In genomic region chr7:77445352-77446051, GRCm38 (mm10) we compare ENCODE assay signal across 16 mouse cellular contexts.
DNase-seq lines count a peak whose midpoint lies in the region; ATAC-seq and TF ChIP-seq lines count a peak whose summit lies in the region.
"Had no signal": no experiment of that assay in that cellular context is flagged by ENCODE, and none has a peak within 500 bp of the region (broad histone marks: within the 10 kb centered on the region; RNA-seq: fewer than 3 reads in every experiment).

No protein-coding gene starts in this region.

- H3K27me3 ChIP-seq in embryonic facial prominence, embryonic 11.5 days (ENCODE audit: control insufficient read depth, insufficient read depth, low read length), result no peaks in the 10 kb centered on the region
- no peaks in the 10 kb centered on the region for H3K27me3 ChIP-seq in embryonic facial prominence, embryonic 10.5 days (replicated peaks; ENCODE audit: low read depth, poor library complexity, severe bottlenecking)
- H3K27me3 ChIP-seq in forebrain, embryonic 15.5 days, result no peaks in the 10 kb centered on the region
- no peaks in the 10 kb centered on the region for H3K27me3 ChIP-seq in hindbrain, postnatal 0 days (ENCODE audit: insufficient read depth, low read length)
- H3K27me3 ChIP-seq in neural tube, embryonic 14.5 days (ENCODE audit: control insufficient read depth, insufficient read depth, low read length), result no peaks in the 10 kb centered on the region
- H3K27me3 ChIP-seq in liver, postnatal 0 days (ENCODE audit: insufficient read depth, low read length), result no peaks in the 10 kb centered on the region
- H3K27me3 ChIP-seq: limb, embryonic 15.5 days; lung, embryonic 15.5 days had no signal

- 59% methylated on average over 11 of the region's 11 CpGs for WGBS in embryonic facial prominence, embryonic 11.5 days
- WGBS in embryonic facial prominence, embryonic 10.5 days, result 65% methylated on average over 11 of the region's 11 CpGs
- WGBS in forebrain, embryonic 15.5 days, result 42% methylated on average over 11 of the region's 11 CpGs
- WGBS in hindbrain, postnatal 0 days, result 27% methylated on average over 11 of the region's 11 CpGs
- 23% methylated on average over 11 of the region's 11 CpGs for WGBS in neural tube, embryonic 14.5 days
- 62% methylated on average over 11 of the region's 11 CpGs for WGBS in liver, postnatal 0 days (ENCODE audit: insufficient replicate concordance)

- no peak overlapping the region for H3K4me2 ChIP-seq in embryonic facial prominence, embryonic 11.5 days (ENCODE audit: low read depth, low read length)
- peak overlapping the region; percentile 14; the same call in 1 of the 2 replicates for H3K4me2 ChIP-seq in forebrain, embryonic 15.5 days (replicated peaks)
- peak overlapping the region; percentile 30 for H3K4me2 ChIP-seq in hindbrain, postnatal 0 days (ENCODE audit: low read depth, low read length)
- H3K4me2 ChIP-seq in neural tube, embryonic 14.5 days (ENCODE audit: low read depth, low read length), result peak overlapping the region; percentile 33
- H3K4me2 ChIP-seq in liver, postnatal 0 days (ENCODE audit: low read depth, low read length), result no peak overlapping the region
- H3K4me2 ChIP-seq: limb, embryonic 15.5 days; lung, embryonic 15.5 days had no signal

- no peak overlapping the region for H3K27ac ChIP-seq in embryonic facial prominence, embryonic 11.5 days (replicated peaks; ENCODE audit: low read depth, low read length)
- H3K27ac ChIP-seq in embryonic facial prominence, embryonic 10.5 days (replicated peaks), result no peak overlapping the region
- no peak overlapping the region for H3K27ac ChIP-seq in forebrain, embryonic 15.5 days (replicated peaks)
- H3K27ac ChIP-seq in hindbrain, postnatal 0 days, result no peak overlapping the region
- peak overlapping the region; percentile 34; the same call in 1 of the 2 replicates for H3K27ac ChIP-seq in neural tube, embryonic 14.5 days (ENCODE audit: low read depth, low read length)
- no peak overlapping the region for H3K27ac ChIP-seq in liver, postnatal 0 days (ENCODE audit: low read depth)
- H3K27ac ChIP-seq: left cerebral cortex, adult 2 months; limb, embryonic 15.5 days; lung, embryonic 15.5 days had no signal

- no peaks in the 10 kb centered on the region for H3K4me1 ChIP-seq in embryonic facial prominence, embryonic 11.5 days (ENCODE audit: control insufficient read depth, insufficient read depth, low read length)
- peaks cover 8% of the 10 kb centered on the region; the same call in 1 of the 2 replicates for H3K4me1 ChIP-seq in embryonic facial prominence, embryonic 10.5 days
- H3K4me1 ChIP-seq in forebrain, embryonic 15.5 days, result no peaks in the 10 kb centered on the region; the same call in 1 of the 2 replicates
- no peaks in the 10 kb centered on the region; the same call in 1 of the 2 replicates for H3K4me1 ChIP-seq in hindbrain, postnatal 0 days (ENCODE audit: insufficient read depth, low read length)
- H3K4me1 ChIP-seq in neural tube, embryonic 14.5 days (ENCODE audit: control insufficient read depth, insufficient read depth, low read length), result peaks cover 5% of the 10 kb centered on the region; the same call in 1 of the 2 replicates
- no peaks in the 10 kb centered on the region for H3K4me1 ChIP-seq in liver, postnatal 0 days (ENCODE audit: insufficient read depth)
- H3K4me1 ChIP-seq: limb, embryonic 15.5 days; lung, embryonic 15.5 days had no signal

- H3K9me3 ChIP-seq in embryonic facial prominence, embryonic 11.5 days (replicated peaks; ENCODE audit: control insufficient read depth, low read length), result no peaks in the 10 kb centered on the region
- no peaks in the 10 kb centered on the region for H3K9me3 ChIP-seq in embryonic facial prominence, embryonic 10.5 days
- no peaks in the 10 kb centered on the region for H3K9me3 ChIP-seq in forebrain, embryonic 15.5 days
- H3K9me3 ChIP-seq in hindbrain, postnatal 0 days (ENCODE audit: low read length), result no peaks in the 10 kb centered on the region
- no peaks in the 10 kb centered on the region for H3K9me3 ChIP-seq in neural tube, embryonic 14.5 days (ENCODE audit: control insufficient read depth, low read length)
- no peaks in the 10 kb centered on the region for H3K9me3 ChIP-seq in liver, postnatal 0 days (ENCODE audit: low read length)
- H3K9me3 ChIP-seq: limb, embryonic 15.5 days; lung, embryonic 15.5 days had no signal

- no peak for TF ChIP-seq CTCF in hindbrain, postnatal 0 days (IDR thresholded peaks at IDR 0.05; ENCODE audit: low read depth)
- no peak for TF ChIP-seq CTCF in liver, postnatal 0 days (IDR thresholded peaks at IDR 0.05; ENCODE audit: low read depth)

- no peak overlapping the region for H3K9ac ChIP-seq in embryonic facial prominence, embryonic 11.5 days (replicated peaks; ENCODE audit: low read length)
- H3K9ac ChIP-seq in forebrain, embryonic 15.5 days (replicated peaks), result no peak overlapping the region
- H3K9ac ChIP-seq in hindbrain, postnatal 0 days (replicated peaks; ENCODE audit: low read length), result no peak overlapping the region
- H3K9ac ChIP-seq in neural tube, embryonic 14.5 days (replicated peaks; ENCODE audit: low read depth, low read length), result no peak overlapping the region
- H3K9ac ChIP-seq in liver, postnatal 0 days (replicated peaks), result no peak overlapping the region
- H3K9ac ChIP-seq: limb, embryonic 15.5 days; lung, embryonic 15.5 days had no signal

- ATAC-seq in embryonic facial prominence, embryonic 11.5 days (replicated peaks; ENCODE audit: insufficient number of reproducible peaks, low FRiP score, low TSS enrichment, low read depth), result 0 out of 2 replicates have a peak, but pooled peaks have one; percentile 34
- no peak for ATAC-seq in forebrain, embryonic 15.5 days (replicated peaks)
- ATAC-seq in hindbrain, postnatal 0 days, result peak; percentile 71
- peak; percentile 82 for ATAC-seq in neural tube, embryonic 14.5 days (ENCODE audit: low read depth)
- no peak for ATAC-seq in liver, postnatal 0 days

- H3K36me3 ChIP-seq in embryonic facial prominence, embryonic 11.5 days (replicated peaks; ENCODE audit: control insufficient read depth, insufficient read depth, low read depth, low read length), result no peaks in the 10 kb centered on the region
- H3K36me3 ChIP-seq in embryonic facial prominence, embryonic 10.5 days (replicated peaks), result no peaks in the 10 kb centered on the region
- no peaks in the 10 kb centered on the region for H3K36me3 ChIP-seq in forebrain, embryonic 15.5 days
- H3K36me3 ChIP-seq in hindbrain, postnatal 0 days (ENCODE audit: insufficient read depth, low read length), result no peaks in the 10 kb centered on the region
- H3K36me3 ChIP-seq in neural tube, embryonic 14.5 days (ENCODE audit: control insufficient read depth, insufficient read depth, low read length), result no peaks in the 10 kb centered on the region
- no peaks in the 10 kb centered on the region for H3K36me3 ChIP-seq in liver, postnatal 0 days (replicated peaks; ENCODE audit: insufficient read depth, low read length)
- H3K36me3 ChIP-seq: limb, embryonic 15.5 days; lung, embryonic 15.5 days had no signal

- no peak overlapping the region for H3K4me3 ChIP-seq in embryonic facial prominence, embryonic 11.5 days (ENCODE audit: low read depth, low read length)
- H3K4me3 ChIP-seq in embryonic facial prominence, embryonic 10.5 days, result no peak overlapping the region
- no peak overlapping the region for H3K4me3 ChIP-seq in forebrain, embryonic 15.5 days
- no peak overlapping the region for H3K4me3 ChIP-seq in hindbrain, postnatal 0 days (ENCODE audit: low read length)
- no peak overlapping the region for H3K4me3 ChIP-seq in neural tube, embryonic 14.5 days (ENCODE audit: low read depth, low read length)
- no peak overlapping the region for H3K4me3 ChIP-seq in liver, postnatal 0 days (ENCODE audit: low read depth, low read length)
- H3K4me3 ChIP-seq: erythroblast, embryonic 14.5 days; left cerebral cortex, adult 2 months; limb, embryonic 15.5 days; lung, embryonic 15.5 days had no signal

- DNase-seq in embryonic facial prominence, embryonic 11.5 days (ENCODE audit: low spot score), result no peak
- no peak for DNase-seq in embryonic facial prominence, embryonic 10.5 days (ENCODE audit: low spot score)
- peak; percentile 43 for DNase-seq in hindbrain, postnatal 0 days (ENCODE audit: low spot score)
- no peak for DNase-seq in liver, postnatal 0 days
- DNase-seq in adrenal gland, adult 8-10 months, result no peak
- DNase-seq in right cerebral cortex, postnatal 10 days (ENCODE audit: low spot score in 2 of 2), result no peak
- DNase-seq: adrenal gland, postnatal 36 days; heart, postnatal 14 days; kidney, adult 18-20 months; thymus, adult 18-20 months had no signal

- no peak for TF ChIP-seq EP300 in liver, postnatal 0 days (IDR thresholded peaks at IDR 0.05; ENCODE audit: low read depth)

Comparison
In these comparisons a context has a peak if more than half of its experiments do, and no peak if none do; other contexts are left out.
1. ATAC-seq: peak in embryonic facial prominence, embryonic 11.5 days (single experiment), hindbrain, postnatal 0 days (single experiment) and neural tube, embryonic 14.5 days (single experiment); none in forebrain, embryonic 15.5 days (single experiment) and liver, postnatal 0 days (single experiment).
2. H3K4me2 ChIP-seq: peak in forebrain, embryonic 15.5 days (single experiment), hindbrain, postnatal 0 days (single experiment) and neural tube, embryonic 14.5 days (single experiment); none in embryonic facial prominence, embryonic 11.5 days (single experiment) and liver, postnatal 0 days (single experiment).